ENCODE assay signal across 8 mouse cellular contexts in the genomic region with DNA sequence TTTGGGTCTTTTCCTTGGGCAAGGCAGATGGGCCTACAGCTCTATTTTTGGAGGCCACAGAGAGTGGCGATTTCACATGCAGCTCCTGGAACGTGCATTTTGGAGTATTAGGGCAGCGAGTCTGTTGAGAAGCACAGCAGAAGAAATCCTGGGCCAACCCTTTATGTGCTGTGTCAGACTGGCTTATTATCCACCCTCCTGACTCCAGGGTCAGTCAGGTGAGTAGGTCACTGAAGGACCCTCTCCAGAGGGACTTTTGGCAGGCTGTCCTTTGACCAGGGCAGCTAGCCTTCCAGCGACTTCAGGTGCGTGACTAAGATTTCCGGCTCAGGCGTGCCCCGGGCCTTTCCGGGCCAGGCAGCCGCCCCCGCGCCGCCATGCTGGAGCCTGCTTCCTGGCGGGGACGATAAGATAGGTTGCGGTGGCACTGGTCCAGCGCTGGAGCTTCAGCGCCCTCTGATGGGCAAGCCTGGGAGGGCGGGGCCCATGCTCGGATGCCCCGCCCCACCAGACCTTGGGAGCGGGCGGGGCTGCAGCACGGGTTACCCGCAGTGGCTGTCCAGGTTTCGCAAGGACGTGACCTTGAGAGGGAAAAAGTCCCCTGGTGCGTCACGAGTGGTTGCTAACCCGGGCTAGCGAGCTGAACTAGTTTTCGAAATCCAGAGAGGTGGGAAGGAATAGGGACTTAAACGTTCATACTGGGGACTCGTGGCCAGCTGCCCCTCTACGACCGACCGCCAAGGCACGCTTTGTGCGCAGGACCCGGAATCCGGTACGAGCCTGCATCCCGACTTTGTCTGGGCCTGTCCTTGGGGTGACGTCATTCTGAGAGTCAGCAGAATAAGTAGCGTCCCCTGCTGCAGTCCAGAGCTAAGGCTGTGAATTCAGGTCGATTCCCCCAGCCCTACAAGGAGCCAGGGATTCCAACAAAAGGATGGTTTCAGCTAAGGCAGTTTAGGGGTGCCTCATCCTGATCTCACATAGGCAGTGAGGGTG. TPM values are rescaled to one million over a fixed set of nuclear protein-coding genes. Genes with fewer than 3 reads are reported as not detected.
DNase-seq lines count a peak whose midpoint lies in the region; ATAC-seq and TF ChIP-seq lines count a peak whose summit lies in the region.

No protein-coding gene starts in this region.

- CTCF ChIA-PET in Patski (lab: Charles Lee), result interaction anchor here (0.8 to 2.2 kb wide), 4 partner anchors 42 to 237 kb away, joined by 3 to 8 read pairs (median 4); no protein-coding TSS in a partner anchor

- peak overlapping the region; percentile 69 for H3K9ac ChIP-seq in hindbrain, embryonic 14.5 days

- H3K4me1 ChIP-seq in hindbrain, embryonic 14.5 days (replicated peaks; ENCODE audit: control insufficient read depth, insufficient read depth, low read length), result no peaks in the 10 kb centered on the region

- peaks cover 6% of the 10 kb centered on the region for H3K27me3 ChIP-seq in Patski
- H3K27me3 ChIP-seq in hindbrain, embryonic 14.5 days (ENCODE audit: control insufficient read depth, insufficient read depth, low read length), result peaks cover 10% of the 10 kb centered on the region; the same call in 1 of the 2 replicates

- H3K9me3 ChIP-seq in hindbrain, embryonic 14.5 days (ENCODE audit: control insufficient read depth, low read length), result no peaks in the 10 kb centered on the region

- WGBS in hindbrain, embryonic 14.5 days, result 13% methylated on average over 46 of the region's 46 CpGs

- peak overlapping the region; percentile 59 for H3K4me2 ChIP-seq in hindbrain, embryonic 14.5 days (replicated peaks)

- ATAC-seq in Patski, result peak; percentile 79
- ATAC-seq in hindbrain, embryonic 14.5 days (ENCODE audit: low FRiP score), result peak; percentile 97

- POLR2A ChIA-PET in Patski (lab: Charles Lee), result interaction anchor here (0.6 to 1.3 kb wide), 8 partner anchors 158 to 232 kb away, joined by 3 to 11 read pairs (median 3); a partner anchor contains a TSS

- peak overlapping the region; percentile 87 for H3K27ac ChIP-seq in hindbrain, embryonic 14.5 days

- peak; percentile 54 for DNase-seq in Patski (ENCODE audit: low read depth, low spot score)
- DNase-seq in cerebellum, postnatal 14 days, result peak; percentile 93
- DNase-seq in frontal cortex, postnatal 25 days (ENCODE audit: low spot score in 2 of 2), result peak; percentile 63 to 77
- peak; percentile 88 for DNase-seq in hindbrain, embryonic 14.5 days (ENCODE audit: low spot score)
- DNase-seq in layer of hippocampus, postnatal 25 days (ENCODE audit: extremely low spot score in 1 of 2, low spot score in 1 of 2), result peak; percentile 79 to 83
- peak; percentile 89 for DNase-seq in lung, postnatal 14 days
- DNase-seq in ovary, postnatal 36 days (ENCODE audit: low spot score), result peak; percentile 89
- peak; percentile 91 for DNase-seq in thymus, postnatal 14 days

- no peaks in the 10 kb centered on the region for H3K36me3 ChIP-seq in hindbrain, embryonic 14.5 days (replicated peaks; ENCODE audit: control insufficient read depth, insufficient read depth)

- in situ Hi-C loops in Patski (cut with MboI; ENCODE audit: low pct_unique_long_range_greater_than_20kb), result loop anchor here (5.0 to 10.0 kb wide), 3 partner anchors 179 to 219 kb away; a partner anchor contains a TSS

- no peak for TF ChIP-seq CTCF in Patski (IDR thresholded peaks at IDR 0.05)

- H3K4me3 ChIP-seq in hindbrain, embryonic 14.5 days (replicated peaks; ENCODE audit: low read length), result peak overlapping the region; percentile 36

RNA-seq across cellular contexts. Expression of a gene that starts 4.3 kb away (rescaled TPM):
- 0.06 TPM for polyA plus RNA-seq in Patski (2021)
- 0.09 and 0.10 TPM in 2 replicates for polyA plus RNA-seq in hindbrain, embryonic 14.5 days (2014; fragmentation: Nextera tagmentation; extraction: Ambion mirVana)
- 1 to 10 TPM in 1 of 2 experiments, under 1 TPM in 1; 0.81 to 1.2 TPM for total RNA-seq in layer of hippocampus, postnatal 25 days (2021)

Comparison
In these comparisons a context has a peak if more than half of its experiments do, and no peak if none do; other contexts are left out.
1. Peak in every context shown above with its lines: DNase-seq, ATAC-seq, H3K4me3 ChIP-seq and H3K27ac ChIP-seq.